Mouse (Mus musculus): ENCODE results near the gene Slc7a4. TPM values are rescaled to one million over a fixed set of nuclear protein-coding genes. Genes with fewer than 3 reads are reported as not detected.

The Slc7a4 gene
- polyA plus RNA-seq, 2 experiments from 2014 or later: 0.42 to 0.69 TPM

Other genes starting within 250 kb of the Slc7a4 start
- gene Snap29, start 177.2 kb downstream of the Slc7a4 start, polyA plus RNA-seq (2017; shearing (Covaris generic)): 10 to 100 TPM in 1 of 2 experiments, 1 to 10 TPM in 1; 8.3 to 16.7 TPM
- gene Pi4ka, start 176.9 kb downstream of the Slc7a4 start, polyA plus RNA-seq (2017; shearing (Covaris generic)): 10 to 100 TPM; 42.5 to 51.8 TPM
- 10 to 100 TPM; 16.6 to 21.2 TPM for gene Crkl, start 131.2 kb downstream of the Slc7a4 start, polyA plus RNA-seq (2017; shearing (Covaris generic))
- not detected for gene Aifm3, start 93.6 kb downstream of the Slc7a4 start, polyA plus RNA-seq (2017; shearing (Covaris generic))
- 10 to 100 TPM; 41.0 to 47.1 TPM for gene Lztr1, start 74.5 kb downstream of the Slc7a4 start, polyA plus RNA-seq (2017; shearing (Covaris generic))
- 10 to 100 TPM; 67.5 to 70.8 TPM for gene Thap7, start 52.1 kb downstream of the Slc7a4 start, polyA plus RNA-seq (2017; shearing (Covaris generic))
- gene Lrrc74b, start 22.0 kb downstream of the Slc7a4 start, polyA plus RNA-seq (2017; shearing (Covaris generic)): not detected
- gene P2rx6, start 21.3 kb downstream of the Slc7a4 start, polyA plus RNA-seq (2017; shearing (Covaris generic)): not detected
- 10 to 100 TPM; 10.4 to 18.1 TPM for gene Smpd4, start 36.1 kb upstream of the Slc7a4 start, polyA plus RNA-seq (2017; shearing (Covaris generic))
- under 1 TPM in 1 of 2 experiments, not detected in 1; 0.75 TPM for gene Ccdc74a, start 63.3 kb upstream of the Slc7a4 start, polyA plus RNA-seq (2017; shearing (Covaris generic))
- 10 to 100 TPM; 66.5 to 89.2 TPM for gene Med15, start 149.7 kb upstream of the Slc7a4 start, polyA plus RNA-seq (2017; shearing (Covaris generic))
- gene Klhl22, start 176.4 kb upstream of the Slc7a4 start, polyA plus RNA-seq (2017; shearing (Covaris generic)): 10 to 100 TPM; 11.8 to 16.3 TPM
- gene Scarf2, start 214.1 kb upstream of the Slc7a4 start, polyA plus RNA-seq (2017; shearing (Covaris generic)): not detected
- not detected for gene B830017H08Rik, start 249.9 kb upstream of the Slc7a4 start, polyA plus RNA-seq (2017; shearing (Covaris generic))